Mouse (Mus musculus) bone marrow, adult 2 months (tissue): ENCODE results near the gene Lpcat3. TPM values are rescaled to one million over a fixed set of nuclear protein-coding genes. Genes with fewer than 3 reads are reported as not detected.

Experiments used
- H3K27ac ChIP-seq: fragments of 200-500 bp; 2 replicates; pipeline ENCODE4 v1.5.1; 2012; ENCODE audit warnings: low read depth, mild to moderate bottlenecking, control low read depth, inconsistent platforms, low read length; ENCODE audit not compliant: control insufficient read depth, poor library complexity, insufficient read depth
- H3K4me1 ChIP-seq: fragments of 200-500 bp; 2 replicates; pipeline ENCODE4 v1.6.1; 2011; ENCODE audit warnings: low read length; ENCODE audit not compliant: control insufficient read depth, insufficient read depth
- H3K4me3 ChIP-seq: fragments of 200-500 bp; replicated peaks from 2 replicates; pipeline ENCODE3; 2011; ENCODE audit warnings: mild to moderate bottlenecking, low read depth, low read length, control low read depth; ENCODE audit not compliant: control insufficient read depth
- CTCF ChIP-seq: fragments of 200-500 bp; IDR thresholded peaks from 2 replicates; pipeline ENCODE4 v1.5.1; 2011; ENCODE audit warnings: low read length, control low read depth; ENCODE audit not compliant: control insufficient read depth, insufficient read depth
- POLR2A ChIP-seq: fragments of 200-500 bp; IDR thresholded peaks from 2 replicates; pipeline ENCODE4 v1.6.1; 2011; ENCODE audit warnings: low read depth, mild to moderate bottlenecking, control low read depth, low read length, borderline replicate concordance; ENCODE audit not compliant: control insufficient read depth
- WGBS: fragments of 180-500 bp; shearing (Covaris S2); methylation state at CpG from one replicate; pipeline ENCODE4 v1.1.7; 2018; 5-methylcytosine and 5-hydroxymethylcytosine counted together
- polyA plus RNA-seq: library from polyadenylated mRNA; stranded (reverse); fragments of >200 nt; gene quantifications from 2 replicates; pipeline ENCODE4 v1.2.4, GENCODE M21; 2011; ENCODE audit warnings: low replicate concordance; ENCODE audit not compliant: missing spikeins, insufficient read depth, insufficient read length

Gene Lpcat3
- polyA plus RNA-seq, 1 experiment: 77.5 TPM

GRCm38 (mm10) chr6:124741842-124742241 lies 79.0 kb downstream of the Lpcat3 start:
- Histone ChIP-seq H3K27ac (peak overlapping the region; percentile 85), H3K4me3 (no peak overlapping the region), H3K4me1 (peaks cover 6% of the 10 kb centered on the region)
- TF ChIP-seq POLR2A (no peak), CTCF (no peak)
- WGBS: 83% methylated on average over 3 of the region's 3 CpGs

- no peak overlapping the region for H3K27ac ChIP-seq
- no peak overlapping the region for H3K4me3 ChIP-seq
- peaks cover 6% of the 10 kb centered on the region for H3K4me1 ChIP-seq
- TF ChIP-seq POLR2A (no peak; the same call in 1 of the 2 replicates), CTCF (no peak)
- 84% methylated on average over 15 of the region's 15 CpGs for WGBS
These were observed 80.2 kb downstream of the Lpcat3 start for GRCm38 (mm10) chr6:124742839-124743514.

- Histone ChIP-seq H3K4me1 (peaks cover 6% of the 10 kb centered on the region), H3K4me3 (no peak overlapping the region), H3K27ac (no peak overlapping the region)
- 88% methylated on average over 8 of the region's 8 CpGs for WGBS
- TF ChIP-seq CTCF (no peak), POLR2A (no peak)
These were observed 80.8 kb downstream of the Lpcat3 start for GRCm38 (mm10) chr6:124743647-124744046.

GRCm38 (mm10) chr6:124744755-124745321 lies 82.0 kb downstream of the Lpcat3 start:
- Histone ChIP-seq H3K4me3 (peak overlapping the region; percentile 8), H3K27ac (peak overlapping the region; percentile 90), H3K4me1 (peaks cover 2% of the 10 kb centered on the region; the same call in 1 of the 2 replicates)
- 77% methylated on average over 26 of the region's 26 CpGs for WGBS
- no peak for TF ChIP-seq POLR2A
- TF ChIP-seq CTCF: no peak

GRCm38 (mm10) chr6:124745490-124746295 lies 82.9 kb downstream of the Lpcat3 start:
- TF ChIP-seq CTCF (peak; percentile 66), POLR2A (peak; percentile 68; the same call in 1 of the 2 replicates)
- WGBS: under 1% methylated on average over 85 of the region's 85 CpGs
- H3K4me3 ChIP-seq: peak overlapping the region; percentile 78
- no peaks in the 10 kb centered on the region; the same call in 1 of the 2 replicates for H3K4me1 ChIP-seq
- H3K27ac ChIP-seq: peak overlapping the region; percentile 90

GRCm38 (mm10) chr6:124746296-124746605 lies 83.4 kb downstream of the Lpcat3 start:
- WGBS: 20% methylated on average over 8 of the region's 8 CpGs
- Histone ChIP-seq H3K27ac (peak overlapping the region; percentile 90), H3K4me1 (no peaks in the 10 kb centered on the region; the same call in 1 of the 2 replicates), H3K4me3 (peak overlapping the region; percentile 78)
- TF ChIP-seq POLR2A (no peak), CTCF (no peak)

- Histone ChIP-seq H3K27ac (no peak overlapping the region), H3K4me1 (no peaks in the 10 kb centered on the region; the same call in 1 of the 2 replicates), H3K4me3 (no peak overlapping the region)
- no peak for TF ChIP-seq POLR2A
- TF ChIP-seq CTCF: no peak
- 89% methylated on average over 7 of the region's 7 CpGs for whole genome bisulfite sequencing
These were observed 84.1 kb downstream of the Lpcat3 start for GRCm38 (mm10) chr6:124746654-124747632.
